Mouse (Mus musculus) adrenal gland, postnatal 36 days (tissue): ENCODE results near the gene Tmem138. TPM values are rescaled to one million over a fixed set of nuclear protein-coding genes. Genes with fewer than 3 reads are reported as not detected.

Experiments
- total RNA-seq, 2 experiments: library from RNA; stranded (reverse); gene quantifications; 2 replicates each; pipeline ENCODE4 v1.2.3; 2021

Tmem138 gene
- total RNA-seq, 2 experiments from 2014 or later, result 8.2 to 8.6 TPM

Other genes starting within 250 kb of the Tmem138 start
- gene Syt7, start 188.3 kb downstream of the Tmem138 start, total RNA-seq, result 10 to 100 TPM; 17.7 to 29.8 TPM
- gene Lrrc10b, start 119.9 kb downstream of the Tmem138 start, total RNA-seq, result 1 to 10 TPM; 3.5 to 6.2 TPM
- under 1 TPM; 0.63 to 0.93 TPM for gene Ppp1r32, start 94.4 kb downstream of the Tmem138 start, total RNA-seq
- 10 to 100 TPM; 42.0 to 55.1 TPM for gene Cpsf7, start 52.1 kb downstream of the Tmem138 start, total RNA-seq
- 10 to 100 TPM; 61.6 to 63.5 TPM for gene Sdhaf2, start 51.2 kb downstream of the Tmem138 start, total RNA-seq
- 10 to 100 TPM; 15.9 to 21.5 TPM for gene Tmem216, start 21.1 kb downstream of the Tmem138 start, total RNA-seq
- gene Cyb561a3, start 190 bp downstream of the Tmem138 start, total RNA-seq, result 10 to 100 TPM; 17.8 to 21.7 TPM
- gene Ddb1, start 28.0 kb upstream of the Tmem138 start, total RNA-seq, result 100 to 1,000 TPM; 272 to 288 TPM
- 10 to 100 TPM; 18.0 to 20.7 TPM for gene Tkfc, start 28.3 kb upstream of the Tmem138 start, total RNA-seq
- under 1 TPM; 0.26 to 0.60 TPM for gene Vwce, start 56.9 kb upstream of the Tmem138 start, total RNA-seq
- gene Pga5, start 100.7 kb upstream of the Tmem138 start, total RNA-seq, result not detected
- 10 to 100 TPM; 21.1 to 30.5 TPM for gene Vps37c, start 111.4 kb upstream of the Tmem138 start, total RNA-seq
- under 1 TPM in 1 of 2 experiments, not detected in 1; 0.20 TPM for gene Cd5, start 161.6 kb upstream of the Tmem138 start, total RNA-seq